Mouse (Mus musculus) cortical plate, adult 2 months (tissue): Measurements from ENCODE around the gene Fthl17b. TPM values are rescaled to one million over a fixed set of nuclear protein-coding genes. Genes with fewer than 3 reads are reported as not detected.
A peak's percentile ranks its signal among the peaks of the same experiment; 100 is the strongest.
"Not testable (repeated sequence)": the region's sequence is repeated elsewhere in the genome, so short reads cannot be mapped to it uniquely, and the experiment has no call there.

ENCODE experiments used
- H3K27ac ChIP-seq: fragments of 200-500 bp; 2 replicates; pipeline ENCODE4 v1.5.1; 2012; ENCODE audit warnings: low read length, control low read depth, inconsistent platforms; ENCODE audit not compliant: insufficient read depth
- H3K4me1 ChIP-seq: fragments of 200-500 bp; 2 replicates; pipeline ENCODE4 v1.6.1; 2011; ENCODE audit warnings: low read length; ENCODE audit not compliant: control insufficient read depth, insufficient read depth
- H3K4me3 ChIP-seq: fragments of 200-500 bp; 2 replicates; pipeline ENCODE4 v1.5.1; 2011; ENCODE audit warnings: mild to moderate bottlenecking, low read length, control low read depth; ENCODE audit not compliant: insufficient read depth
- CTCF ChIP-seq: fragments of 200-500 bp; IDR thresholded peaks from 2 replicates; pipeline ENCODE4 v1.5.1; 2011; ENCODE audit warnings: mild to moderate bottlenecking, control low read depth, low read length; ENCODE audit not compliant: insufficient read depth; ENCODE audit errors: extremely low read depth
- POLR2A ChIP-seq: fragments of 200-500 bp; IDR thresholded peaks from 2 replicates; pipeline ENCODE4 v1.6.1; 2011; ENCODE audit warnings: mild to moderate bottlenecking, low read length, control low read depth; ENCODE audit not compliant: insufficient read depth; ENCODE audit errors: extremely low read depth
- polyA plus RNA-seq: library from polyadenylated mRNA; depleted of rRNA; stranded (reverse); fragments of >200 nt; gene quantifications from 2 replicates; pipeline ENCODE4 v1.2.3, GENCODE M21; 2012; rRNA removed

Fthl17b gene
- not detected in 2 replicates for polyA plus RNA-seq

- not testable (repeated sequence) for H3K4me1 ChIP-seq, H3K27ac ChIP-seq, H3K4me3 ChIP-seq
Measured at GRCm38 (mm10) chrX:8962875-8963274, at the start of gene Fthl17b. Gene Fthl17b, minus strand, starts transcription at chrX:8962975.

DNA sequence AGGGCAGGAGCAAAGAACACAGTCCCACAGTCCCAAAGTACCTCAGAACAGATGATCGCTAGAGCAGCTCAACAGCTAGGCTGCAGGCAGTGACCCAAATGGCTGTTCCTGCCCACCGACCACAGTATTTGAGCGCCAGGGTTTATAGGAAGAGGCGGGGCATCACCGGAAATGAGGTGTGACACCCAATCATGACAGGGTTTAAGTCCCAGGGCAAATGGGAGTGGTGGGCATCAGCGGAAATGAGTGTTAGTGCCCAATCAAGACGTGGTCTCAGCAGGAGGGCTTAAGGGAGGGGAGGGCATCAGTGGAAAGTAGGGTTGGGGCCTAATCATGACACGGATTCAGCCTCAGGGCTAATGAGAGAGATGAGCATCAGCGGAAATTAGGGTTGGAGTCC, 23.9 kb upstream of the Fthl17b start, which contains the start of gene Fthl17d:
Fthl17d (minus strand) TSS at position 101 of the 400 bp plus-strand sequence.
- not testable (repeated sequence) for H3K4me1 ChIP-seq, H3K4me3 ChIP-seq

GRCm38 (mm10) chrX:8976459-8976858, 13.7 kb upstream of the Fthl17b start, which contains the start of gene Fthl17c:
Gene Fthl17c, minus strand, starts transcription at chrX:8976559.
- not testable (repeated sequence) for H3K4me3 ChIP-seq, H3K27ac ChIP-seq, H3K4me1 ChIP-seq

More for the DNA sequence above, 23.9 kb upstream of the Fthl17b start, which contains the start of gene Fthl17d:
- H3K27ac ChIP-seq = not testable (repeated sequence)

DNA sequence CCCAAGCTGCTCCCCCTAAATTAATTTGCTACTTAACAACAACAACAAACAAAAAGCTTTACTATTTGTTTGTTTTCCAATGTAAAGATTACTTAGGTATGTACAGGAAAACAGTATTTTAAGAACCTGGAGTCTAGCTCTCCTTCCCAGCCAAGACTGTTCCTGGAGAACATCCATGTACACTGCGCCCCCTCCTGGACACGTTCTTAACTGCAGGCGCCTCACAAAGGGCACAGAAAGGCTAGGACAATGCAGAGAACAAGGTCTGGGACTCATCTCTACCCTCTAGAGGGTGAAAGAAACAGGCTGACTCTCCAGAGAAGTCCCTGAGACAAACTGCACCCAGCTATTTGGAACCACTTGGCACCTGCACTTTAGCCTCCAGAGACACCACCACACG, 1.8 kb upstream of the Fthl17b start:
- not testable (repeated sequence) for H3K4me1 ChIP-seq, H3K4me3 ChIP-seq, H3K27ac ChIP-seq

DNA sequence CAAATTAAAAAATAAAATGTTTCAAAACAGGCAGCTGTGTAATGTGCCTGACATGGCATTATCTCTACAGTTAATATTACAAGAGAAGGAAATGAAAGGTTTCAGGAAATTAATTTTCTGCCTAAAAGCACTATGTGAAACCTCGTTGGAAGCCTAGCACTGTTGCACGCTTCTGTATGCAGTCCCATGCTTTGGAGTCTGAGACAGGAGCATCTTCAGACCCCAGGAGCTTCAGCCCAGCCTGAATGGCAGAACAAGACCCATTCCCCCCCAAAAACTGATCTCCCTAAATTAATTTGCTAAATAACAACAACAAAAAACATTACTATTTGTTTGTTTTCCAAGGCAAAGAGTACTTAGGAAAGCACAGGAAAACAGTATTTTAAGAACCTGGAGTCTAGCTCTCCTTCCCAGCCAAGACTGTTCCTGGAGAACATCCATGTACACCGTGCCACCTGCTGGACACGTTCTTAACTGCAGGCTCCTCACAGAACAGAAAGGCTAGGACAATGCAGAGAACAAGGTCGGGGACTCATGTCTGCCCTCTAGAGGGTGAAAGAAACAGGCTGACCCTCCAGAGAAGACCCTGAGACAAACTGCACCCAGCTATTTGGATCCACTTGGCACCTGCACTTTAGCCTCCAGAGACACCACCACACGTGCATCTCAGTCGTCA, 14.5 kb downstream of the Fthl17b start:
- peak; percentile 61 for TF ChIP-seq CTCF
- not testable (repeated sequence) for H3K4me1 ChIP-seq, H3K4me3 ChIP-seq, H3K27ac ChIP-seq

GRCm38 (mm10) chrX:8944041-8944440, 18.7 kb downstream of the Fthl17b start:
- Histone ChIP-seq H3K27ac (no peak overlapping the region), H3K4me3 (no peak overlapping the region), H3K4me1 (no peaks in the 10 kb centered on the region)
- TF ChIP-seq POLR2A = no peak
- no peak for TF ChIP-seq CTCF

- Histone ChIP-seq H3K4me3 (no peak overlapping the region), H3K27ac (no peak overlapping the region), H3K4me1 (no peaks in the 10 kb centered on the region)
- TF ChIP-seq POLR2A = no peak
- TF ChIP-seq CTCF = no peak
Measured at GRCm38 (mm10) chrX:8927308-8927707, 35.5 kb downstream of the Fthl17b start.

DNA sequence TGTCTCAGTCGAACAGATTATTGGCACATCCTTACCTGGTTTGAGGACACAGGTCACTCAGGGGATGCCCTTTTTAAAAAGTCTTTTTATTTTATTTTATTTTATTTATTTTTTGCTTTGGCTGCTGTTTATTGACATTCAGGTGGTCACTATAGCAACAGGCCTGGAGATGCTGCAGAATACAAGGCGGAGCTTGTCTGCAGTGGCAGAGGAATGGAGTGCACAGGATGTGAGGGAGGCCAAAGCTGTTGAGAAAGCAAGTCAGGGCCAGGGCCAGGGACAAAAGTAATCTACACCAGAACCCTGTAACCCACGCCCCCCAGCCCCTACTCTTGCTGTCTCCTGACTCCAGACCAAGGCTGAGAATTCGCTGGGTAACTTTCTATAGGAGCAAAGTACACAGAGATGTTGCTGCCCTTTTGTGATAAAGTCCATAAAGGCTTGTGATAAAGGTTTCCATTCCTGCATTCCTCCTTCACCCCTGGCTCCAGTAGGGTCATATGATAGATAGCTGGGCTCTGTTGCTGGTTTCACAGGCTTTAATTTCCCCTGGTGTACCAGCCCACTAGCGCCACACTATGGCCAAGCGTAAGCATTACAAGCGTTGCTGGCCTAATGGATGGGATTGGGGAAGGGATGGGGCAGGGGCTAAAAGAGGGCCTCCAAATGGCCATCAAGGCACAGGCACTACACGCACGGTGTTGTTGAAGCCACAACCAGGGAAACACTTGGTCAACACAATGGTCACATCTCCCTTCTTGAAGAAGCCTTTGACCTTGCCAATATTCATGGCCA, 40.8 kb downstream of the Fthl17b start:
- Histone ChIP-seq H3K4me1 (no peaks in the 10 kb centered on the region), H3K27ac (no peak overlapping the region), H3K4me3 (no peak overlapping the region)
- 0 out of 2 replicates have a peak, but pooled peaks have one; percentile 20 for TF ChIP-seq CTCF
- no peak for TF ChIP-seq POLR2A

GRCm38 (mm10) chrX:8921080-8921479, 41.7 kb downstream of the Fthl17b start:
- Histone ChIP-seq H3K27ac (no peak overlapping the region), H3K4me1 (no peaks in the 10 kb centered on the region), H3K4me3 (no peak overlapping the region)
- TF ChIP-seq POLR2A (no peak), CTCF (no peak)

Other genes starting within 250 kb of the Fthl17b start
- not detected in 2 replicates for gene Ssx9, start 214.5 kb downstream of the Fthl17b start, polyA plus RNA-seq
- not detected in 2 replicates for gene Ssxb5, start 159.3 kb downstream of the Fthl17b start, polyA plus RNA-seq
- not detected in 2 replicates for gene Gm6592, start 119.0 kb downstream of the Fthl17b start, polyA plus RNA-seq
- gene Gm5751, start 88.7 kb downstream of the Fthl17b start, polyA plus RNA-seq = 0.46 and 0.55 TPM in 2 replicates
- gene B630019K06Rik, start 70.6 kb downstream of the Fthl17b start, polyA plus RNA-seq = 22.3 and 24.0 TPM in 2 replicates
- gene Fthl17c, start 13.6 kb upstream of the Fthl17b start, polyA plus RNA-seq = not detected in 2 replicates
- gene Fthl17d, start 23.8 kb upstream of the Fthl17b start, polyA plus RNA-seq = not detected in 2 replicates
- not detected in 2 replicates for gene Fthl17e, start 70.5 kb upstream of the Fthl17b start, polyA plus RNA-seq
- gene Fthl17f, start 100.0 kb upstream of the Fthl17b start, polyA plus RNA-seq = not detected in 2 replicates
- gene 4930402K13Rik, start 141.6 kb upstream of the Fthl17b start, polyA plus RNA-seq = not detected in 2 replicates
- 1.1 and 1.2 TPM in 2 replicates for gene Lancl3, start 236.9 kb upstream of the Fthl17b start, polyA plus RNA-seq